Mouse (Mus musculus): ENCODE data around the gene Foxo3. TPM values are rescaled to one million over a fixed set of nuclear protein-coding genes. Genes with fewer than 3 reads are reported as not detected.

Foxo3 gene
- polyA plus RNA-seq, 1 experiment: 76.6 TPM

DNA sequence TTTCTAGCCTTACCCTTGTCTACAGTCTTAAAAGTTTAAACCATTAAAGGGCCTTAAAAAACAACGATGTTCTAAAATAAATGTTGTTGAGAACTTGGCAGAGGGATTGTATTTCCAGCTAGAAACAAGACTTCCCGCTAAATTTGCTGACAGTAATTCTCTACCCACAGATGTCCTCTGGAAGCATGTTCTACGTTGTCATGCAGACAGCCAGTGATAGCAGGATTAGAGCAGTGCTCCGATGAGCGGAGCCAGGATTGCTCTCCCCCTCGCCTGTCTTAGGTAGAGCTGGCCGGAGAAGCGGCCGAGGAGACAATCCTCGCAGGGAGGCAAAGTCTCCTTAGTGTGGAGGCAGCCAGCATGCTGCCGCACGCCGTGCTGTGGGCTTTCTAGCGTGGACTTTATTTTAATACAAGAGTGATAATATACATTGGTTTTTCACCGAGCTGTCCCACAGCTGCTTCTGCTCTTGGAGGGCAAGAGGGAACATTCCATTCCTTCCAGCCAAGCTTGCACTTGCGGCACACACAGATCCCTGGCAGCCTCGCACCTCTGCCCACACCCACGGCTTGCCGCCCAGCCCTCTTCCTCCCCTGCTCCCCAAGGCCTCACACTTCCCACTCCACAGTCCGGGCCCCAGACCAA lies 71.7 kb downstream of the Foxo3 start:
- 88% methylated on average over 20 of the region's 20 CpGs for WGBS
- H3K27ac ChIP-seq (ENCODE audit: control insufficient read depth, insufficient read depth, low read length): no peak overlapping the region
- H3K36me3 ChIP-seq (ENCODE audit: control insufficient read depth, insufficient read depth, low read length): no peaks in the 10 kb centered on the region
- no peaks in the 10 kb centered on the region for H3K27me3 ChIP-seq (ENCODE audit: control insufficient read depth, insufficient read depth, low read length)
- no peak for TF ChIP-seq CTCF (IDR thresholded peaks at IDR 0.05; ENCODE audit: borderline replicate concordance, control insufficient read depth, extremely low read depth, insufficient read depth, low read length, poor library complexity)
- no peak for TF ChIP-seq POLR2A (IDR thresholded peaks at IDR 0.05; ENCODE audit: control insufficient read depth, extremely low read depth, insufficient read depth, low read length, poor library complexity)
- peaks cover 8% of the 10 kb centered on the region; the same call in 1 of the 2 replicates for H3K4me1 ChIP-seq (replicated peaks; ENCODE audit: control insufficient read depth, insufficient read depth, low read length)
- H3K4me3 ChIP-seq (ENCODE audit: control insufficient read depth, insufficient read depth, low read length): no peak overlapping the region
- no peak for DNase-seq

DNA sequence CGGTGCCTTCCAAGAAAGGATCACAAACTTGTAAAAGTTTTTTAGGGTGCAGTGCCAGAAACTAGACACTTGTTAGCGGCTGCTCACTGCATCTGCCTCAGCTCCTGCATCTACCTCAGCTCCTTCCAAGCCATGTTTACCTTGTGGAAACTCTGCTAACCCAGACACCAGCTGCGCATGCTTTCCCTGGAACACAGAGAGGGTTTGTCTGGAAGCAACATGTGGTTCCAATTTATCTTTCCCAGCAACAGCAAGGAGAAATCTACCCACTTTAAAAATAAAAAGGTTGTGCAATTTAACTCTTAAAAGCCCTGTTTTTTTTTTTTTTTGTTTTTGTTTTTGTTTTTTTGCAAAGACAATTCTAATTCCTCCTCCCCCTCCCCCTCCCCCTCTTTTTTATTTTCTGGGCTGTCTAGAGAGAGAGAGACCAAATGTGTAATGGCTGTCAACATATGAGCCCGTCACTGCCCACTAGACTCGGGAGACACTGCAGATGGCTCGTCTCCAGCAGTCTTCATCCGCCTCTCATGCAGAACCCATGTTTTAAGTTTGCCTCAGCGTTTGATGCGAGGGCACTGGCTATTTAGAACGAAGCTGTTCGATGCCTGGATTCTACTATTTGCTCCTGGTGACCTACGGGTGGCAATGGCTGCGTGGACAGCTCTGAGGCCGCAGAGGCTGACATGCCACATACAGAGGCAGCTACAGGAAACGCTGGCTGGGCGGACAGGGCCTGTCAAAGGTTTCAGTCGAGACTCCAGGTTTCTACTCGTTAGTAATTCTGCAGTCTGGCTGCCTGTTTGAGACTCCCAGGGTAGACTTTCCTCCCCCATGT lies 73.0 kb downstream of the Foxo3 start:
- H3K36me3 ChIP-seq (ENCODE audit: control insufficient read depth, insufficient read depth, low read length): no peaks in the 10 kb centered on the region
- WGBS: 95% methylated on average over 18 of the region's 18 CpGs
- no peak for DNase-seq
- H3K27me3 ChIP-seq (ENCODE audit: control insufficient read depth, insufficient read depth, low read length): no peaks in the 10 kb centered on the region
- peaks cover 8% of the 10 kb centered on the region; the same call in 1 of the 2 replicates for H3K4me1 ChIP-seq (replicated peaks; ENCODE audit: control insufficient read depth, insufficient read depth, low read length)
- TF ChIP-seq CTCF (IDR thresholded peaks at IDR 0.05; ENCODE audit: borderline replicate concordance, control insufficient read depth, extremely low read depth, insufficient read depth, low read length, poor library complexity) (no peak), POLR2A (IDR thresholded peaks at IDR 0.05; ENCODE audit: control insufficient read depth, extremely low read depth, insufficient read depth, low read length, poor library complexity) (no peak)
- no peak overlapping the region for H3K27ac ChIP-seq (ENCODE audit: control insufficient read depth, insufficient read depth, low read length)
- no peak overlapping the region for H3K4me3 ChIP-seq (ENCODE audit: control insufficient read depth, insufficient read depth, low read length)

GRCm38 (mm10) chr10:42202561-42202960 lies 74.0 kb downstream of the Foxo3 start:
- DNase-seq: no peak
- no peak overlapping the region for H3K27ac ChIP-seq (ENCODE audit: control insufficient read depth, insufficient read depth, low read length)

GRCm38 (mm10) chr10:42199472-42199871 lies 77.1 kb downstream of the Foxo3 start:
- Histone ChIP-seq H3K27me3 (ENCODE audit: control insufficient read depth, insufficient read depth, low read length) (no peaks in the 10 kb centered on the region), H3K36me3 (ENCODE audit: control insufficient read depth, insufficient read depth, low read length) (peaks cover 16% of the 10 kb centered on the region), H3K27ac (ENCODE audit: control insufficient read depth, insufficient read depth, low read length) (no peak overlapping the region), H3K4me1 (replicated peaks; ENCODE audit: control insufficient read depth, insufficient read depth, low read length) (peaks cover 12% of the 10 kb centered on the region), H3K4me3 (ENCODE audit: control insufficient read depth, insufficient read depth, low read length) (no peak overlapping the region)
- DNase-seq: no peak
- TF ChIP-seq POLR2A (IDR thresholded peaks at IDR 0.05; ENCODE audit: control insufficient read depth, extremely low read depth, insufficient read depth, low read length, poor library complexity) (no peak), CTCF (IDR thresholded peaks at IDR 0.05; ENCODE audit: borderline replicate concordance, control insufficient read depth, extremely low read depth, insufficient read depth, low read length, poor library complexity) (no peak)
- 83% methylated on average over 3 of the region's 3 CpGs for WGBS

More at GRCm38 (mm10) chr10:42202561-42202960, 74.0 kb downstream of the Foxo3 start:
- TF ChIP-seq CTCF (IDR thresholded peaks at IDR 0.05; ENCODE audit: borderline replicate concordance, control insufficient read depth, extremely low read depth, insufficient read depth, low read length, poor library complexity): no peak
- TF ChIP-seq POLR2A (IDR thresholded peaks at IDR 0.05; ENCODE audit: control insufficient read depth, extremely low read depth, insufficient read depth, low read length, poor library complexity): no peak
- Histone ChIP-seq H3K27me3 (ENCODE audit: control insufficient read depth, insufficient read depth, low read length) (no peaks in the 10 kb centered on the region), H3K36me3 (ENCODE audit: control insufficient read depth, insufficient read depth, low read length) (peaks cover 1% of the 10 kb centered on the region), H3K4me1 (replicated peaks; ENCODE audit: control insufficient read depth, insufficient read depth, low read length) (peaks cover 5% of the 10 kb centered on the region; the same call in 1 of the 2 replicates), H3K4me3 (ENCODE audit: control insufficient read depth, insufficient read depth, low read length) (no peak overlapping the region)
- 64% methylated on average over 8 of the region's 8 CpGs for WGBS

GRCm38 (mm10) chr10:42198682-42199081 lies 77.9 kb downstream of the Foxo3 start:
- Histone ChIP-seq H3K36me3 (ENCODE audit: control insufficient read depth, insufficient read depth, low read length) (peaks cover 16% of the 10 kb centered on the region), H3K27ac (ENCODE audit: control insufficient read depth, insufficient read depth, low read length) (no peak overlapping the region), H3K4me1 (replicated peaks; ENCODE audit: control insufficient read depth, insufficient read depth, low read length) (peaks cover 15% of the 10 kb centered on the region), H3K4me3 (ENCODE audit: control insufficient read depth, insufficient read depth, low read length) (no peak overlapping the region), H3K27me3 (ENCODE audit: control insufficient read depth, insufficient read depth, low read length) (no peaks in the 10 kb centered on the region)
- 41% methylated on average over 3 of the region's 3 CpGs for WGBS
- TF ChIP-seq POLR2A (IDR thresholded peaks at IDR 0.05; ENCODE audit: control insufficient read depth, extremely low read depth, insufficient read depth, low read length, poor library complexity) (no peak), CTCF (IDR thresholded peaks at IDR 0.05; ENCODE audit: borderline replicate concordance, control insufficient read depth, extremely low read depth, insufficient read depth, low read length, poor library complexity) (no peak)
- no peak for DNase-seq

DNA sequence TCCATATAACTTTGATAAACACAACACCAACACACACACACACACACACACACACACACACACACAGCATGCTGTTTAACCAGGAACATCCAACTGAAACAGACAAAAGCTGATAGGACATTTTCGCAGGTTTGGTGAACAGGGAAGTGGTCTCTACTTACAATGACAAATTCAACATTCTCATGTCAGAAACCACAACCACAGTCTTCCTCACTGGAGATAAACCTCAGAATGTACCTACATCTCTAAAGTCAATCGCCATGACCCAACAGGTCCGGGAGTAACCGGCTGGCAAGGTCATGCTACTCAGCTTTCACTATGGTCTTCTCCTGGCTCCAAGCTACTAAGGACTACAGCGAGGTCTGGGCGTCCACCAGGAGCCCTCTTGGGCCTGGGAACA lies 81.8 kb downstream of the Foxo3 start:
- WGBS: 32% methylated on average over 6 of the region's 6 CpGs
- Histone ChIP-seq H3K36me3 (ENCODE audit: control insufficient read depth, insufficient read depth, low read length) (peaks cover 16% of the 10 kb centered on the region), H3K27me3 (ENCODE audit: control insufficient read depth, insufficient read depth, low read length) (no peaks in the 10 kb centered on the region), H3K27ac (ENCODE audit: control insufficient read depth, insufficient read depth, low read length) (no peak overlapping the region), H3K4me3 (ENCODE audit: control insufficient read depth, insufficient read depth, low read length) (no peak overlapping the region), H3K4me1 (replicated peaks; ENCODE audit: control insufficient read depth, insufficient read depth, low read length) (peaks cover 33% of the 10 kb centered on the region)
- no peak for DNase-seq
- TF ChIP-seq CTCF (IDR thresholded peaks at IDR 0.05; ENCODE audit: borderline replicate concordance, control insufficient read depth, extremely low read depth, insufficient read depth, low read length, poor library complexity) (no peak), POLR2A (IDR thresholded peaks at IDR 0.05; ENCODE audit: control insufficient read depth, extremely low read depth, insufficient read depth, low read length, poor library complexity) (no peak)
